In genomic region chr17:21450138-21450704, GRCm38 (mm10) we compare ENCODE assay signal across 8 mouse cellular contexts. TPM values are rescaled to one million over a fixed set of nuclear protein-coding genes. Genes with fewer than 3 reads are reported as not detected.
A peak's percentile ranks its signal among the peaks of the same experiment; 100 is the strongest.
DNase-seq lines count a peak whose midpoint lies in the region; ATAC-seq lines count a peak whose summit lies in the region.

Gene Zfp51 (plus strand): TSS chr17:21450374.

- peak; percentile 95 for DNase-seq in NIH3T3 (ENCODE audit: low read depth)
- peak; percentile 91 to 95 for DNase-seq in cerebellum, postnatal 10 days
- DNase-seq in frontal cortex, postnatal 10 days (ENCODE audit: low spot score in 2 of 2): peak; percentile 78 to 84
- peak; percentile 77 to 90 for DNase-seq in layer of hippocampus, postnatal 14 days (ENCODE audit: low spot score in 2 of 2)
- DNase-seq in lung, postnatal 14 days: peak; percentile 94
- DNase-seq in retina, adult 2 months (ENCODE audit: low read depth, low spot score): peak; percentile 73
- DNase-seq in thymus, postnatal 36 days: peak; percentile 89 to 95

- H3K27ac ChIP-seq in hindbrain, embryonic 12.5 days: peak within 1 kb of the TSS; percentile 87

- peak within 1 kb of the TSS; percentile 60 for H3K4me2 ChIP-seq in hindbrain, embryonic 12.5 days (replicated peaks)

- no peaks in the 10 kb centered on the region for H3K9me3 ChIP-seq in hindbrain, embryonic 12.5 days (replicated peaks)

- H3K9ac ChIP-seq in hindbrain, embryonic 12.5 days: peak within 1 kb of the TSS; percentile 55

- peaks cover 6% of the 10 kb centered on the region for H3K4me1 ChIP-seq in hindbrain, embryonic 12.5 days

- peaks cover 6% of the 10 kb centered on the region; the same call in 1 of the 2 replicates for H3K36me3 ChIP-seq in hindbrain, embryonic 12.5 days

- ATAC-seq in hindbrain, embryonic 12.5 days (ENCODE audit: low FRiP score): peak; percentile 100

- under 1% methylated on average over 26 of the region's 26 CpGs for WGBS in hindbrain, embryonic 12.5 days

- H3K27me3 ChIP-seq in hindbrain, embryonic 12.5 days: 0 out of 2 replicates have a peak, but pooled peaks cover 5% of the 10 kb centered on the region

- peak within 1 kb of the TSS; percentile 61 for H3K4me3 ChIP-seq in hindbrain, embryonic 12.5 days

RNA-seq across cellular contexts. Expression of gene Zfp51, which starts in this region (rescaled TPM):
- polyA plus RNA-seq in hindbrain, embryonic 12.5 days (2016; fragmentation: Nextera tagmentation; extraction: Ambion mirVana): 14.0 and 14.4 TPM in 2 replicates
- total RNA-seq in layer of hippocampus, postnatal 14 days (2021): 1 to 10 TPM; 3.8 to 3.9 TPM

Comparison
In these comparisons a context has a peak if more than half of its experiments do, and no peak if none do; other contexts are left out.
1. Peak in every context shown above with its lines: DNase-seq, ATAC-seq, H3K4me3 ChIP-seq and H3K27ac ChIP-seq.